Mouse (Mus musculus) liver, adult 2 months (tissue): ENCODE data around the gene Galntl6.

ENCODE experiments used
- CTCF ChIP-seq: fragments of 200-500 bp; IDR thresholded peaks from 2 replicates; pipeline ENCODE4 v1.5.1; 2011; ENCODE audit warnings: low read depth, low read length, control low read depth
- POLR2A ChIP-seq: fragments of 200-500 bp; IDR thresholded peaks from 2 replicates; pipeline ENCODE4 v1.6.1; 2011; ENCODE audit warnings: low read length, control low read depth; ENCODE audit not compliant: insufficient read depth; ENCODE audit errors: extremely low read depth

DNA sequence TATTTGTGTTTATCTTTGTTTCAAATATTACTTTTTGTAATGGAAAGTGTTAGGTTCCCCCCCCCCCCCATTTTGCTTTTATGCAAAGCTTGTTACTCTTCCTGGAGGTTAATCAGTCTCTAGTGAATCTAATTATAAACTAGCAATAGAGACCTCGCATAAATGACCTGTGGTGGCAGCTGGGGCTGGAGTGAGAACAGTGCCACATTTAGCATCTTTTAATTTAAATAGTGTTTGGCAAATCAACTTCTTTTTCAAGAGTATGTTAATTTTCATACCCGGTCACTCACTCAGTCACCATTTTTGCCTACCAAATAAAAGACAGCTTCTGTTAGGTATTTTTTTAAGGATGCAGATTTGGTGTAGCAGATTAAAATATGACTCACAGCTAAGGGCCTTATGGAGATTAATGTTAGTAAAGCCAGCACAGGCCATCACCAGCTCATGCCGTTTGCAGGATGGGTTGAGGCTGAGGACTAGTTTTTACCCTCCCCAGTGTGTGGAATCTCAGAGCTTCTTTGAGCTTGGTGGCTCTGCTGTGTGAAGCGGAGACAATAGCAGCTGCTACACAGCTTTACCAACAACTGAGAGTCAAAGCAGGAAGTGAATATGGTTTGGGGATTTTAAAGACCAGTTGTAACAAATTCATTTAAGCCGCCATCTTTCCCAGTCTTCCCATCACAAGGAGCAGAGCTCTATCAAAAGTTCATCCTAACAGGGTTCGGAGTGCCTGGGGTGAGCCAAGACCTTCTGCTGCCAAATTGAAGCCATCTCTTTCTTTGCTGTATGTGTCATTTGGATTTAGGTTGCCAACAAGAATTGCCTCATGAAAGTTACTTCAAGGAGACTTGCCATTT is 990.0 kb downstream of the Galntl6 start:
- TF ChIP-seq CTCF (no peak), POLR2A (no peak)
